Mouse (Mus musculus) right cerebral cortex, postnatal 36 days (tissue): ENCODE results near the gene Raet1e.
"Not testable (repeated sequence)": the region's sequence is repeated elsewhere in the genome, so short reads cannot be mapped to it uniquely, and the experiment has no call there.

Source experiments
- DNase-seq, 2 experiments: peaks; one replicate each; pipeline ENCODE4 v3.0.0; 2022; ENCODE audit warnings: low spot score in 2 of 2, mixed read lengths in 1 of 2

The Raet1e gene

GRCm38 (mm10) chr10:22158310-22158999 is at the start of gene Raet1e, which contains the start of gene H60b:
Gene Raet1e, plus strand, starts transcription at chr10:22158569.
Gene H60b, plus strand, starts transcription at chr10:22158586.
- not testable (repeated sequence) for DNase-seq

GRCm38 (mm10) chr10:22140665-22141280 is 17.6 kb upstream of the Raet1e start:
- DNase-seq = peak; percentile 44 to 46

GRCm38 (mm10) chr10:22142194-22142593 is 16.2 kb upstream of the Raet1e start:
- not testable (repeated sequence) for DNase-seq

DNA sequence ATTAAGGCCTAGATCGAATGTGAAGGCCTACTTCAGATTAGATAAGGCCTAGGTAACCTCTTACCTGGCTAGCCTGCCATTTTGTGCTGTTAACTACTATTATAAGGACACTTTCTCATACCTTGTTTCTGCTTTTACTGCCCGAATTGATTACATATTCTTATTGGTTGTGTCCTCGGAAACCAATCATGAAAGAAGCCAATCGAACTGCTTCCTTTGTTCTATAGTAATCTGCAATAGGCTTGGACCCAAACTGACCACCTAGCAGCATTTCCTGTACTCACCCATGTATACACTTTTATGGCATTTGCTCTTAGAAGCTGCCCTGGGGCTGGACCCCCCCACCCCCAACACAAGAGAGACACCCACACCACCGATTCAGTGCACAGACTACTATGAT is 15.4 kb upstream of the Raet1e start:
- DNase-seq = no peak

GRCm38 (mm10) chr10:22148441-22149072 is 9.8 kb upstream of the Raet1e start:
- DNase-seq = no peak

DNA sequence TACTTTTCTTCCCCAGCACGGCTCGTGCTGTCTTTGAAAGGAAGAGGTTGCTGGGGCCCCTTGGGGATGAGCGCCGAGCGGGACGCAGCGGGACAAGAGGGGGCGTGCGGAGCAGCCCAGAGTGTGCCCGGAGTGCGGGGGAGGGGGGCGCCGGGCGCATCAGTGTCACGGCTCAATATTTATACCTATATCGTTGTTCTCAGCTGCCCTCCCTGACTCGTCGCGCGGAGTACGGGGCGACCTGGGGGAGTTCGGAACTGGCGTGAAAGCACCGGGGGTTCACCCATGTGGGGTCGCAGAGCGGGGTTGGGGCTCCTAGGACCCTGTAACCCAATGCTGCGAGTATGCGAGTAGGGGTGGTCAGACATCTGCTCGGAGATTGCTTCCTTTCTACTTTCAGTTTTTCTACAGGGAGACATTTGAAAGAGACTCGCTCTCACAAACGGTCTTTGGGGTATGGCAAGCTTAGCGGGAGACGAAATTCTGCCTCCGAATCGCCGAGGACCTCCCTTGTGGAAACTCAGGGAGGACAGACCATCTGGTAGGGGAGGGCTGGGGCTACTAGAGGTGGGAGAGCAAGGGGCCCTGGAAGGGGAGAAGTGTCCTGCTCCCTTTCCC is 9.2 kb upstream of the Raet1e start, which contains the start of gene E030030I06Rik:
Gene E030030I06Rik, minus strand, starts transcription at position 198 of the 618 bp plus-strand sequence.
- DNase-seq = no peak

- DNase-seq = no peak
Measured at GRCm38 (mm10) chr10:22149691-22150465, 8.5 kb upstream of the Raet1e start.

DNA sequence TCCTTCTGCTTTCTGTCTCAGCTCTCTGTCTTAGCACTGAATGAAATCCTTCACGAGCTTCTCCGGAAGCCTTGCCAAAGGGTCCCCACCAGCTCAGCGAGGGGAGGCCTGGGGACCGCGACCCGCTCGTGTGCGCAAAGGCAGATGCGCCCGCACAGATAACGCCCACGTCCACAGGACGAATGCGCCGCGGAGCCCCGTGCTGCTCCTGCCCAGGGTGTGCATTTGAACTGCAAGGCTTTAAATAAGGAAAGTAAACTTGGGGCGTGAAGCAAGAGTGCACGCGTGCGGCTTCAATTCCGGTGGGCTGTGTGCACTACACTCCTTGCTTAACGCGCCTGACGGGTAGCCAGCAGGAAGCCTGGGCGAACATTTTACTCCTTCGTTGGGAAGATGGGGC is 7.8 kb upstream of the Raet1e start:
- DNase-seq = no peak

- DNase-seq = not testable (repeated sequence)
Measured at GRCm38 (mm10) chr10:22151056-22151862, 7.1 kb upstream of the Raet1e start.

DNA sequence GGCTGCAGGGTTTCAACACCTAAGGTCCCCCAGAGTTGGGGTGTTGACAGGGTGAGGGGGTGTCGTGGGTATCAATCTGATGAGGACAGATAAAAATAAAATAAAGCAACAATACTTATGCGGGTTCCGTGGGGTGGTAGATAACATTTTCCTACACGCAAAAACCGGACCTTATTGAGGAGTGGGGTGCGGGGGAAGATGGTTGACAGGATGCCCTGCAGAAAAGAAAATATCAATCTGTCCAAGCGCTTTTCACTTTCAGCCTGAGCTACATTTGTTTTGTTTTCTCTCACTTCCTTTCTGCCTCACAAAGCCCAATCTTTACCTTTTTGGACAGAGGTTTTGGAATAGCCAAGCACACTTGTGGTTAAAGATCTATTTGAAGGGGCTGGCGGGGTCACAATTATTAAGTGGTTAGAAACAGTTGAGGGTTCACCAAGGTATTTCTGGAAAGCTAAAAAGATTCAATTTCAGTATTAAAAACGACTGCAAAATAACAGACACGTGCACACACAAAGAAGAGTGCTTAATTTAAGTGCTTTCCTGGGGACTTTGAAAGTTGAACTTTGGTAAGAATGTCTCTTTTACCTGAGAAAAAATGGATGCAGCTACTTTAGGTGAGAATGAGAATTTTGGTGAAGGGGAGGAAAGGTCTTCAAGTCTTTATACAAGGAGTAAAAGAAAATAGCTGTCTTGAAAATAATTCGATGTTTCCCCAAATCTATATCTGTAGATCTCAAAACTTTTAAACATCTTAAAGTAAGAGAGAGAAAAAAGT is 6.3 kb upstream of the Raet1e start:
- not testable (repeated sequence) for DNase-seq

GRCm38 (mm10) chr10:22153147-22153690 is 5.2 kb upstream of the Raet1e start:
- DNase-seq = not testable (repeated sequence)

- not testable (repeated sequence) for DNase-seq
Measured at GRCm38 (mm10) chr10:22154127-22154526, 4.2 kb upstream of the Raet1e start.

- no peak for DNase-seq
Measured at GRCm38 (mm10) chr10:22154871-22155799, 3.2 kb upstream of the Raet1e start.

DNA sequence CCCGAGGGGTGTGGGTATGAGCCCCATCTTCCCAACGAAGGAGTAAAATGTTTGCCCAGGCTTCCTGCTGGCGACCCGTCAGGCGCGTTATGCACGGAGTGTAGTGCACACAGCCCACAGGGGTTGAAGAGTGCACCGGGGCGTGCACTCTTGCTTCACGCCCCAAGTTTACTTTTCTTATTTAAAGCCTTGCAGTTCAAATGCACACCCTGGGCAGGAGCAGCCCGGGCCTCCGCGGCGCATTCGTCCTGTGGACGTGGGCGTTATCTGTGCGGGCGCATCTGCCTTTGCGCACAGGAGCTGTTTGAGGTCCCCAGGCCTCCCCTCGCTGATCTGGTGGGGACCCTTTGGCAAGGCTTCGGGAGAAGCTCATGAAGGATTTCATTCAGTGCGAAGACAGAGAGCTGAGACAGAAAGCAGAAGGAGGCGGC is 777 bp downstream of the Raet1e start:
- DNase-seq = no peak

GRCm38 (mm10) chr10:22159581-22160140 is 1.3 kb downstream of the Raet1e start:
- no peak for DNase-seq

DNA sequence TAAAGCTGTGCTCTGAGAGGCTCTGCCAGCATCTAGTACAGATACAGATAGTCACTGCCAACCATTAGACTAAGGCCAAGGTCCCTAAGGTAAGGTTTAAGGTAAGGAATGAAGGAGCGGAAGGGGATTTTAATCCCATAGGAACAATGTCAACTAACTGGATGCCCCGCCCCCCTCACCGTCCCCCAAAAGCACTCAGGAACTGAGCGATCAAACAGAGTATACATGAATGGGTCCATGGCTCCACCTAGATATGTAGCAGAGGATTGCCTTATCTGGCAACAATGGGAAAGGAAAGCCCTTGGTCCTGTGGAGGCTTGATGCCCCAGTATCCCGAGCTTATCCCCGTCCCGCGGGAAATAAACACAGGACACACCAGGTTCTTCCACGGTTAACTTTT is 4.9 kb downstream of the Raet1e start:
- not testable (repeated sequence) for DNase-seq

DNA sequence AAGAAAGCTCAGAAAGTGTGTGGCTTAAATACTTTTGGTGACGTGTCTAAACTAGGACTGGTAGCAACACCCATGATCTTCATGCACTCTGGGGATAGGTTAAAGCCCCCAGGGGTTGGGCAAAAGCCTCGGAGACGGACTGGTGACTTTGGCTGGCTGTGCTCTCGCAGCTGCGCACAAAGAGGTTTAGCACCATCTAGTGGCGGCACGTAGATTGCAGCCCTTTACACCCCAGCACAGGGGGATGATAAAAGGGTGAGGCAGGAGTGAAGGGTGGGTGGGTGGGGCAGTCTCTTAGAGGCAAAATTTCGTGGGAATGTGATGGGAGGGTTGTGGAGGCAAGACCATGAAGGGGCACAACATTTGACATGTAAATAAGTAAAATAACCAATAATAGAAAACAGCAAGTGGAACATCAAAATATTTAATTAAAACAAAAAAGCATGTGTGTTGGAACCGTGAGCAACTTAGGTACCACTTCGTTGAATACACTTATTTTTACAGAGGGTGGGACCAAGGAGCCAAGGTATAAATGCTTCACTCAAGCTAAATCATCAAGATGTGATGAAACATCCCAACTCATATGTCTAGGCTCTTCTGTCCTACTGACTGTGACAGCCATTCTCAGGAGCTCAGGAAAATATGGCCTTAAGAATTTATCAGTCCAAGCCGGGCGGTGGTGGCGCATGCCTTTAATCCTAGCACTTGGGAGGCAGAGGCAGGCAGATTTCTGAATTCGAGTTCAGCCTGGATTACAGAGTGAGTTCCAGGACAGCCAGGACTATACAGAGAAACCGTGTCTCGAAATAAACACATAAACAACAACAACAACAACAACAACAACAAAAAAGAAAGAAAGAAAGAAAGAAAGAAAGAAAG is 5.6 kb downstream of the Raet1e start:
- peak in 1 of 2 experiments; percentile 38 for DNase-seq
